Mouse (Mus musculus) intestine, embryonic 14.5 days (tissue): ENCODE data around the gene Rxfp2. TPM values are rescaled to one million over a fixed set of nuclear protein-coding genes. Genes with fewer than 3 reads are reported as not detected.

Experiments
- ATAC-seq: fragments of 200-750 bp; cut with Nextera tagmentation; replicated peaks from 2 replicates; pipeline ENCODE4 v1.8.0; 2017; ENCODE audit warnings: low read depth, moderate number of reproducible peaks, moderate TSS enrichment, moderate library complexity; ENCODE audit not compliant: low FRiP score, low TSS enrichment
- DNase-seq: peaks from one replicate; pipeline ENCODE4 v3.0.0-alpha.2; 2018; ENCODE audit warnings: low spot score
- H3K27ac ChIP-seq: fragments of 300-500 bp; sonication (generic); 2 replicates; pipeline ENCODE4 v1.5.1; 2014; ENCODE audit warnings: low read depth, mild to moderate bottlenecking, control low read depth
- H3K27me3 ChIP-seq: fragments of 300-500 bp; sonication (generic); replicated peaks from 2 replicates; pipeline ENCODE4 v1.6.1; 2014; ENCODE audit warnings: low read length, control low read depth; ENCODE audit not compliant: control insufficient read depth, insufficient read depth
- H3K36me3 ChIP-seq: fragments of 300-500 bp; sonication (generic); 2 replicates; pipeline ENCODE4 v1.6.1; 2014; ENCODE audit warnings: low read length, control low read depth; ENCODE audit not compliant: control insufficient read depth, insufficient read depth
- H3K4me1 ChIP-seq: fragments of 300-500 bp; sonication (generic); replicated peaks from 2 replicates; pipeline ENCODE4 v1.6.1; 2014; ENCODE audit warnings: low read length, control low read depth, mixed read lengths; ENCODE audit not compliant: control insufficient read depth, insufficient read depth
- H3K4me2 ChIP-seq: fragments of 300-500 bp; sonication (generic); 2 replicates; pipeline ENCODE4 v1.6.1; 2014; ENCODE audit warnings: low read length
- H3K4me3 ChIP-seq: fragments of 300-500 bp; sonication (generic); 2 replicates; pipeline ENCODE4 v1.5.1; 2014; ENCODE audit warnings: low read depth, low read length, control low read depth, mixed read lengths
- H3K9ac ChIP-seq: fragments of 300-500 bp; sonication (generic); 2 replicates; pipeline ENCODE4 v1.6.1; 2014; ENCODE audit warnings: mild to moderate bottlenecking, low read length
- H3K9me3 ChIP-seq: fragments of 300-500 bp; sonication (generic); 2 replicates; pipeline ENCODE4 v1.6.1; 2016; ENCODE audit warnings: low read length, control low read depth; ENCODE audit not compliant: control insufficient read depth
- WGBS: fragments of 180-500 bp; shearing (Covaris S2); extraction: QIAGEN DNeasy Blood & Tissue Kit; methylation state at CpG from one replicate; pipeline ENCODE4 v1.1.7; 2014; 5-methylcytosine and 5-hydroxymethylcytosine counted together
- polyA plus RNA-seq: library from polyadenylated mRNA; unstranded; fragments of >200 nt; fragmentation: Nextera tagmentation; extraction: Ambion mirVana; gene quantifications from 2 replicates; pipeline ENCODE4 v1.2.1, GENCODE M21; 2014

Gene Rxfp2
- polyA plus RNA-seq, 1 experiment from 2014 or later = 0.35 TPM

DNA sequence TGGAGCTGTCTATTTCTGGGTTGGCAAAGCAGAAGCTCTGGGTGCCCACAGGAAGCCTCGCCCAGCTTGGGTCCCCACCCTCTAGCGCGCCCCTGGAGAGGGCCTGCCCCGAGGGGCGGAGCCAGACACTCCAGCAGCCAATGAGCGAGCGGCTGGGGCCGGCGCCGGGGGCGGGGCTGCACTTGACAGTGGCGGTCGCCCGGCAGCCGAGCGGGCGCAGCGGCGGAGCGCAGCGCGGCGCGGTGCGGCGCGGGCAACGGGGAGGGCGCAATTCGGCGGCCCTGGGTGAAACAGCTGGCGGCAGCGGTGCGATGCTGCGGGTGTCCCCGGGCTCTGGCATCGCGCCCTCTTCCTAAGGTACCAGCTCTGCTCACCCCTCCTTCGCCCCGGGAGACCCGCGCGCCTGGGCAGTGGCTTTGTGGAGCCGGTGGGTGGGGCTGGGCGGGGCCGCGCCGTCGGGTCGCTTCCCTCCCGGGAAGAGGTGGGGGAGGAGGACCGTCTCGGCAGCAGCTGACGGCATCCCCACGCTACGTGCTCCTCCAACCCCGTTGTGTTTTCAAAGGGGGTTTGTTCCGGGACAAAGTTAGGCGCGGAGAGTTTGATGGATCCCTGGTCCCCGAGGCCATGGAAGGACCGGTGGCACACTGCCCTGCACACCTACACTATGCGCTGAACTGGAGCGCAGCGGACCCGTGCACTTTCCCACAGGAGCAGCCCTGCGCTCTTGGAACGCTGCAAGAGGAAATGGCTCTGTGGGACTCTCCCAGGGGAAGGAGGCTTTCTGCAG, 100.2 kb downstream of the Rxfp2 start, which contains the start of gene Fry:
Gene Fry, plus strand, starts transcription at position 191 of the 787 bp plus-strand sequence.
- H3K4me2 ChIP-seq = peak within 1 kb of the TSS; percentile 84
- DNase-seq (peak; percentile 92), ATAC-seq (peak; percentile 98)
- H3K36me3 ChIP-seq = no peaks in the 10 kb centered on the region
- H3K9me3 ChIP-seq = no peaks in the 10 kb centered on the region
- H3K4me1 ChIP-seq = peaks cover 11% of the 10 kb centered on the region; the same call in 1 of the 2 replicates
- H3K4me3 ChIP-seq = peak within 1 kb of the TSS; percentile 58
- H3K27ac ChIP-seq = no peak within 1 kb of the TSS
- H3K27me3 ChIP-seq = peaks cover 6% of the 10 kb centered on the region; the same call in 1 of the 2 replicates
- peak within 1 kb of the TSS; percentile 32 for H3K9ac ChIP-seq
- under 1% methylated on average over 53 of the region's 68 CpGs for WGBS

GRCm38 (mm10) chr5:150120676-150121075, 102.2 kb downstream of the Rxfp2 start:
- no peaks in the 10 kb centered on the region for H3K36me3 ChIP-seq
- 90% methylated on average over 8 of the region's 8 CpGs for WGBS
- ATAC-seq = no peak
- no peak overlapping the region for H3K27ac ChIP-seq
- no peak overlapping the region for H3K4me2 ChIP-seq
- peaks cover 5% of the 10 kb centered on the region; the same call in 1 of the 2 replicates for H3K4me1 ChIP-seq
- H3K27me3 ChIP-seq = peaks cover 6% of the 10 kb centered on the region; the same call in 1 of the 2 replicates
- H3K9me3 ChIP-seq = no peaks in the 10 kb centered on the region
- H3K4me3 ChIP-seq = no peak overlapping the region
- no peak for DNase-seq
- no peak overlapping the region for H3K9ac ChIP-seq

DNA sequence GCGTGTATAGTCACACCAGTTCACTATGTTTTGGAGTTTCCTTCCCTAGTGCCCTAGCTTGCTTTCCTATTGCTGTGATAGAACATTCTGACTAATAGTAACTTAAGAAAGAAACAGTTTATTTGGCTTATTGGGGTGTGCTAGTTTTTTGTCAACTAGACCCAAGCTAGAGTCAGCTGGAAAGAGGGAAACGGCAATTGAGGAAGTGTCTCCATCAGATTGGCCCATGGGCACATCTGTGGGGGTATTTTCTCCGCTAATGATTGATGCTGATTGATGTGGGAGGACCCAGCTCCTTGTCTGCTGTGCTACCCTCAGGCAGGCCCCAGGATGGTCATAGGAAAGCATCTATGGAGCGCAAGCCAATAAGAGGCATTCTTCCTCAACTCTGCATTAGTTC, 103.6 kb downstream of the Rxfp2 start:
- DNase-seq (no peak), ATAC-seq (no peak)
- Histone ChIP-seq H3K9me3 (no peaks in the 10 kb centered on the region), H3K27ac (no peak overlapping the region), H3K4me3 (no peak overlapping the region), H3K27me3 (peaks cover 6% of the 10 kb centered on the region; the same call in 1 of the 2 replicates), H3K36me3 (no peaks in the 10 kb centered on the region), H3K9ac (no peak overlapping the region), H3K4me1 (no peaks in the 10 kb centered on the region), H3K4me2 (no peak overlapping the region)
- WGBS = 88% methylated on average over 4 of the region's 4 CpGs

DNA sequence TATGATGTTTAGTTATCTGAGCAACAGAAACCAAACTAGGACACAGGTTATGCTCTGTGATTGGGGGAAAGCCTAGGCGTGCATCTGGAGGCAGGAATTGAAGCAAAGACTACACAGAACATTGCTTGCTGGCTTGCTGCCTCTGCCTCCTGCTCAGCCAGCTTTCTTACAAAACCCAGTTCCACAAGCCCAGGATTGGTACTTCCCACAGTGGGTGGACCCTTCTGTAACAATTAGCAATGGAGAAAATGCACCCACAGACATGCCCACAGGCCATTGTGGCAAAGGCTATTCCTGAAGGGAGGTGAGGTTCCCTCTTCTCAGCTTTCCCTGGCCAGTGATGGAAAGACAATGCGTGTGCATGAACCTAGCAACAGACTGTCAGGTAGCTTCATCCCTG, 104.1 kb downstream of the Rxfp2 start:
- no peak overlapping the region for H3K9ac ChIP-seq
- WGBS = 83% methylated on average over 2 of the region's 2 CpGs
- H3K9me3 ChIP-seq = no peaks in the 10 kb centered on the region
- no peak overlapping the region for H3K4me3 ChIP-seq
- H3K27me3 ChIP-seq = peaks cover 6% of the 10 kb centered on the region; the same call in 1 of the 2 replicates
- H3K4me1 ChIP-seq = no peaks in the 10 kb centered on the region
- no peak overlapping the region for H3K27ac ChIP-seq
- ATAC-seq (no peak), DNase-seq (no peak)
- no peak overlapping the region for H3K4me2 ChIP-seq
- no peaks in the 10 kb centered on the region for H3K36me3 ChIP-seq

DNA sequence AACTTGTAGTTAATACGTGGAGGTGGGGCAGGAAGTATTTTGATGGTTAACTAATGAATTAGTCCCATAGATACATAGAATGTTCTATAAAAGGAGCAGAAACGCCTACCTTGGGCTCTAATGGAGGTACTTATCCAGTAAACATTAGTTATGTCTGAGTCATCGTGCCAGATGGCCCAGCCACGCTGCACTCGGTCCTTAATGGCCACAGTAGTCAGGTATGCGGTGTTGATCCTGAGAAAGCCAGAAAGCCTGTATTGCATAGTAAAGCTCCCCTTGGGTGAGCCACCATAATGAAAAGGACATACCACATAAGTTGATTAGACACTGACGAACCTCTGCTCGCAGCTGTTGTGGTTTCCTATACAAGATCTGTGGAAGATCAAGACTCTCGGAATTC, 107.4 kb downstream of the Rxfp2 start:
- DNase-seq (no peak), ATAC-seq (no peak)
- 74% methylated on average over 9 of the region's 9 CpGs for WGBS
- Histone ChIP-seq H3K9me3 (no peaks in the 10 kb centered on the region), H3K9ac (no peak overlapping the region), H3K36me3 (no peaks in the 10 kb centered on the region), H3K4me1 (no peaks in the 10 kb centered on the region), H3K4me2 (no peak overlapping the region), H3K4me3 (no peak overlapping the region), H3K27me3 (no peaks in the 10 kb centered on the region), H3K27ac (no peak overlapping the region)

GRCm38 (mm10) chr5:150128432-150128831, 110.0 kb downstream of the Rxfp2 start:
- DNase-seq = no peak
- Histone ChIP-seq H3K36me3 (no peaks in the 10 kb centered on the region), H3K4me1 (no peaks in the 10 kb centered on the region), H3K4me3 (no peak overlapping the region), H3K9me3 (no peaks in the 10 kb centered on the region), H3K4me2 (no peak overlapping the region), H3K27ac (no peak overlapping the region), H3K9ac (no peak overlapping the region), H3K27me3 (no peaks in the 10 kb centered on the region)
- WGBS = 78% methylated on average over 8 of the region's 8 CpGs
- ATAC-seq = no peak

DNA sequence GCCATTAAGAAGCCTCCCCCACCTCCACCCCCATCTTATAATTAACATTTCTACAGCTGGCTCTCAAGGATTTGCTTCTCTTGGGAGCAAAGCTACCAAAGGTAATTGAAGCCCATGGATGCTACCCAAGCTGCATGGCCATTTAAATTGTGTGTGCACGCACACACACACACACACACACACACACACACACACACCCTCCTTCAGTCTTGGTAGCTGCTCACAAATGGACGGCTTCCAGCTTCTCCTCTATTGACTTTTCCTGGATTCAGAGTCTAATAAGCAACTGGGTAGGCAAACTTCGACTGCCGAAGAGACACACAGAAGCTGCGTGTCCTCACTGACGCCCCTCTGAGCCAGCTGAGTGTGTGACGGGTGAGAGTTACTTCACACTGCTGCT, 111.7 kb downstream of the Rxfp2 start:
- DNase-seq (no peak), ATAC-seq (no peak)
- Histone ChIP-seq H3K4me2 (no peak overlapping the region), H3K27ac (no peak overlapping the region), H3K9me3 (no peaks in the 10 kb centered on the region), H3K4me1 (no peaks in the 10 kb centered on the region), H3K9ac (no peak overlapping the region), H3K4me3 (no peak overlapping the region), H3K36me3 (no peaks in the 10 kb centered on the region), H3K27me3 (no peaks in the 10 kb centered on the region)
- 82% methylated on average over 7 of the region's 7 CpGs for WGBS

DNA sequence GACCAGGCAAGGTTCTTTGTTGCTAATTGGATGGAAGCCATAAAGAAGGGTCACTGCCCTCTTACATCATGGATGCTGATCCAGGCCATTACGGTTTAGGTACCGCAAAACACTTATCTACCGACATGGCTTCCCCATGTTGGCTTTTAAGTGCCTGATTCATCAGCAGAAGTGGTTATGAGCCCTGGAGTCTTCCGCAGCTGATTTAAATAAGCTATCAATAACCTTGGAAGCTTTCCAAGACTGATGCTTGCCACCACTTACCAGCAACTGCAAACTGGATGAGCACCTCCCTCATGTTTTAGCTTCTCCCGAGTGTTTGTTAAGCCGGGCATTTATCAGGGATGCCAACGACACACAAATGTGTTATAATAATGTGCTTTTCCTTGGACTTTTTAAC, 112.7 kb downstream of the Rxfp2 start:
- Histone ChIP-seq H3K9ac (no peak overlapping the region), H3K27me3 (no peaks in the 10 kb centered on the region), H3K4me3 (no peak overlapping the region), H3K9me3 (no peaks in the 10 kb centered on the region), H3K4me1 (no peaks in the 10 kb centered on the region), H3K36me3 (no peaks in the 10 kb centered on the region), H3K4me2 (no peak overlapping the region), H3K27ac (no peak overlapping the region)
- WGBS = 71% methylated on average over 7 of the region's 7 CpGs
- DNase-seq = no peak
- ATAC-seq = no peak
